Mouse (Mus musculus) monocyte, adult 2 months (primary cell): ENCODE measurements at regions not wholly inside any gene's neighbourhood (a gene's known extent, or its start where the extent isn't known, plus 50 kb on each side); places are given as distances from the start of the nearest gene placed in this dataset.
"Not testable (repeated sequence)": the region's sequence is repeated elsewhere in the genome, so short reads cannot be mapped to it uniquely, and the experiment has no call there.

Experiments
- DNase-seq, 2 experiments: peaks; one replicate each; pipeline ENCODE4 v3.0.0; 2022; ENCODE audit warnings: low spot score in 2 of 2, low read depth in 1 of 2

- DNase-seq: no peak
Observed at GRCm38 (mm10) chr10:117500457-117501108, 120.8 kb upstream of the Cpsf6 start.

DNA sequence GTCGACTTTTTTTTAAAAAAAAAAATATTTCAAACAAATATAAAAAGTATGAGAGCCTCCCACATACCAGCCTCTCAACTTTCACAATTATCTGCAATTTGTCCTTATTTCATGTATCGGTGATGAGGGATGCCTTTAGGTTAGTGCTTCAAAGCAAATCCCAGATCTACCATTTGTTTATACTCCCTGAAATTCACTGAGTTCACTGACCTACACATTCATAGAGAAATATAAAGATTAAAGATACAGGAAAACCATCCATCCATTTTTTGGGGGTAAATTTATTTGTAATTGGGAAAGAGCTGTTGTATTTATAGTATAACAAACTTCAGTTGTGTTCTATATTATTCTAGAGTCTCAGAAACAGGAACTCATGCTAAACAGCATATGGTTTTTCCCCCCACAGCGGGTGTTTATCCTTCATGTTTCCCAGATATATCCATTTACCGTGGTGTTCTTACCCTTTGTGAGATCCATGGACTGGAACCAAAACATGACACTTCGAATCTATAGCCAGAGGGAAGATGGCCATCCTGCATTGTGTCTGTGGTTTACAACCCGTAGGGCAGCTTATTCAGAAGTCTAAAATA is 120.1 kb upstream of the Cpsf6 start:
- no peak for DNase-seq

GRCm38 (mm10) chr10:117499177-117499863 is 119.5 kb upstream of the Cpsf6 start:
- DNase-seq: no peak

DNA sequence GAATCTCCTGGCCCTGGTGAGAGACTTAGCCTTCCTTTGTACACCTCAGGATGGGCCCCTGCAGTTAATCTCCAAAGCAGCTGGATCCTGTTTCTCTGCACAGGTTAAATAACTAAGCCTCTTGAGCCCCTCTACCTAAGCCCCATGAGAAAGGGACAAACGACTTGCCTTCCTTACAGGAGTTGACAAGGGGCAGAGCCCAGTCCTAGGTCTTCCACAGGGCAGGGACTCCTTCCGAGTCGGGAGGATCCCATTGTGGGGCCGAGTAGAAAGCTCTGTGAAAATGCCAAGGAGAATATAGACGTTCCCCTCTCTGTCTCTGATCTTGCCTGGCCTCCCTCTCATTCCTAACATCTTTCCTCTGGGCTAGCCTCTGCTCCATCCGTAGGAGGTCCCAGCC is 118.7 kb upstream of the Cpsf6 start:
- DNase-seq: no peak

DNA sequence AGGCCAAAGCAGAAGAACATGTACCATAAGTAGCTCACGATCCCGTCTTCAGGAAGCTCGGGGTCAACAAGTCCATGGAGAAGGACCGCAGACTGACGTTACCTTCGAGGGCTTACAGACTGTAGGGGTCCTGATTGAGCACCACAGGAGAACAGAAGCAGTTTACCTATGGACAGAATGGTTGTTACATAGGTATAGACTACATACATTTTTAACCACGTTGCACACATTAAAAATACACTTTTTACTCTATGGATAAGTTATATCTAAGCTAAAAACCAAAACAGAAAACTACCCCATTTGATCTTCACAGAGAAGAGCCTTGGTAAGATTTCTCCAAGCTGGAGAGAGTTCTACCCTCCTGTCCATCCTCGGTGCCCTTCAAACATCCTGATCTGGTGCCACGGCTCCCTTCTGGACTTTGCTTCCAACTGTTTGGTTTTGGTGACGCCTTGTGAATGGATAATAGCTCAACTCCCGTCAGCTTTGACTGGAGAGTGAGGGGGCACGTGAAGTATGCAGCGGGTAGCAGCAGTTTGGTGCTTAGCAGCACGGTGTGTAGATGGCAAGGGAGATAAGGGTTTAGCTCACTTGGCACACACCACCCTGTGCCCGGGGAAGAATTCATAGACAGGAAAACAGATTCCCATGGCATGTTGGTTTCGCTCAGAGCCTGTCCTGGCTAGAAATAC is 117.9 kb upstream of the Cpsf6 start:
- no peak for DNase-seq

- not testable (repeated sequence) for DNase-seq
Observed at GRCm38 (mm10) chr10:117497082-117497481, 117.3 kb upstream of the Cpsf6 start.

DNA sequence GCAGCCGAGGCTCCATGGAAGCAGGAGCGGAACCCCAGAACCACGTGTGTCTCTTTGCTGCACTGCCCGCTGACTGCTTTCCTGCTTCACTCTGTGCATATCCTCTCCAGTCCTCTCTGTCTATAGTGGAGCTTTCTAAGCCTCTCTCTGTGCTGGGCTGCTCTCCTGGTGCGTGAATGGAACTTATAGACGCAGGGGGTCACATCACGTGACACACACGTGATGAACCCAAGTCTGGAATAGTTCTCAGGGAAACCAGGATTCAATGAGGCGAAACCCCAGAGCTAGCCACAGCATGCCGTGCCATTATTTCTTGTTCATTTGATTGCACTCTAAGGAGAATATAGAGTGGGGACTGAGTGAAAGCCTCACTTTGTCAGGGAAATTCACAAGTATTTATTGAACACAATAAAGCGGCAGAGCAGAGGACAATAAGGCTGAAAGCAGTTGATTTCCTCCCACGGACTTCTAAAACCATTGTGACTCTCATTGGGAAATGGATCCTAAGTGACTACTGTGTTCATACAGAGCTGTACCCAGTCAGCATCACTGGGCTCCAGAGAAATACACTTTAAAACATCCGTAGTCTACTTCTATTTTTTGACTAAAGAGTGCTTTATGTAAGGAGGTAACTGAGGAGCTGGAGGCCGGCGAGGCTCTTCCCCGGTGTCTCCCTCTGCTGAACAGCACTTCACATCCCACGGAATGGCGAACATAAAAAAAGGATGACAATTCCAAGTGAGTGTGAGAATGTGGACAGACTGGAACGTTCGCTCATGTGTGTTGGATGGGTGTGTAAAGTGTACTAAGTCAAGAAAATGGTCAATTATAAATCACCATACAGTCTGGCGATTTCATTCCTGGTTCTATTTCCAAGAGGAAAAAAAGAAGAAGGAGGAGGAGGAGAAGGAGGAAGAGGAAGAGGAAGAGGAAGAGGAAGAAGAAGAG is 116.5 kb upstream of the Cpsf6 start:
- no peak for DNase-seq

DNA sequence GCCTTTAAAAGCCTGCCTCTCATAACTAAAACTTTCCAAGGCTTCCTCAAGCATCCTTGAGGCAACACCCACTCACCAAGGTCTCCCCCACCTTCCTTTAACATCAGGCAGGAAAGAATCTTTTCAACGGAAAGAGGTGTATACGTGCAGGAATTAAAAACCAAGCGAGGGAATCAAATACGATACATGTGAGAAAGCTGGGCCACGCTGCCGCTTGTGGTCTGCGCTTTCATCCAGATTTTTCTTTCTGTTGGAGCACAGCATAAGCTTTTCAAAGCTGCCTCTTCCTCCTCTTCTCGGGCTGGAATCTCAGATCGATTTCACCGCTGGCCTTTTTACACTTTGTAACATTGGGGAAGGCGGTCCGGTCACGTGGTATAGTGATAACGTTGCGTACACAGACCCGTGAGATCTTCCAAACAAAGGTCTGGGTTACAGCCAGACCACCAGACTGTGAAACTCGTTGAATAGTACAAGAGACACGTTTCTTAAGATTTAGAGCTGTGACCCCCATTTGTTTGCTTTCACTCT is 114.4 kb upstream of the Cpsf6 start:
- DNase-seq: no peak

DNA sequence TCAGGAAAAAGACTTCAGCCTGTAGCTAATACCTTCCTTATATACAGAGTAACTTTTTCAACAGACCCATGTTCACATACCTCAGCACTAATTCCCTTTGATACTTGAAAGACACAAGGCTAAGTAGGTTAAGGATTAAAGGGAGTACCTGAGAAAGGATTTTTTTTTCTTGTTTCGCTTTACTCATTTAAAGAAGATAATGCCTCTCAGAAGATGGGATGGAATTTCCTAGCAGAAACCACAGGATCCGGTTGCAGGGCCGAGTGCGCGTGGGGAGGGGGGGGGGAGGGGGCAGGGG is 114.0 kb upstream of the Cpsf6 start:
- no peak for DNase-seq

- no peak for DNase-seq
Observed at GRCm38 (mm10) chr10:117493091-117493823, 113.4 kb upstream of the Cpsf6 start.

GRCm38 (mm10) chr10:117492391-117492990 is 112.7 kb upstream of the Cpsf6 start:
- no peak for DNase-seq

- DNase-seq: no peak
Observed at GRCm38 (mm10) chr10:117491711-117492110, 111.9 kb upstream of the Cpsf6 start.

DNA sequence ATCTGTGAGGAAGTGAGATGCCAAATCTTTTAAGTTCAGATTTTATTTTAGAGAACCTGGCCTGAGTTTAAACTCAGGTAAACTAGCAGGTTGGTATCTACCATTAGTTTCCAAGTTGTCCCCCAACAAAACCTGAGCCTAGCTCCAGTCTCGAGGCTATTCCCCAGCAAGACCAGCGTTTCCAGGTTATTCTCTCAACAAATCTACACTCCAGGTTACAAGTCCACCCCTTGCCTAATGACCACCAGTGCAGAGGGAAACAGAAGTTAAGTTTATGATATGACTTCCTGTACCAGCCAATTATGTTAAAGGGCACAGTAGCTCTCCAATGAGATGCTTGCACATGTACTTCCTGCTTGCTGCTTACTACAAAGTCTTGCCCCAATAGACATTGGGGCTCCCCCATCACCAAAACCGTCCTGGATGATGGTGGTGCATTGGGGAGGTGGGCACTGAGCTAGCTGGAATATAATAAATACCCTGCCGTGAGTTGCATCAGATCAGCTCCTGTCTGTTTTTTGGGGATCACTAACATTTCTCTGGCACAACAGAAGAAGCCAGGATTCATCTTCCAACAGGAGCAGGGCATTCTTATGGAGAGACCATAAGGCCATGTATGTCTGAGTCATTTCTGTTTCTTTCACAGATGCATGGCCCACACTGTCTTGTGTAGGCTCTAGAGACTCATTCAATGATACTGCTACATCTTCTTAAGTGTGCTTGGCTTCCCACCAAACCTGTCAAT is 111.2 kb upstream of the Cpsf6 start:
- DNase-seq: no peak

DNA sequence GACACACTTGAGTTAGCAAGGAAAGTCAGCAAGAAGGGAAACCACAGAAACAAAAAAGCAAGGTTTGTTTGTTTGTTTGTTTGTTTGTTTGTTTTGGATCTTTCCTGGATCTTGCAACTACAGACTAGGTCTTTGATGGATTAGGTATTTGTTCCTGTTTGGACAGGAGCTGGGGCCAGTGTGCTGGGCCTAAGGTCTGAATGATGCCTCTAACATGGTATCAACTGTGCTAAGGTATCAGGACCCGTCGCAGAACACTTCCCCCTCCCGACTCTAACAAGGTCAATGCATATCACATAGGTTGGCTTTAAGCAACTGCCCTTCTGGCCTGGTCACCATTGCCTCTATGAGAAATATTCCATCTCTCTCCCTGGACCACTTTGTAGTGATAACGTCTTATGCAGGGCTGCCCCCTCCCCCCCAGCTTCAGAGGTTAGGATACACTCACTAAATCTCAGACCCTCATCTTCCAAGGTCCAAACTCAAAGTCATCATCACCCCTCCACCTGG is 103.3 kb upstream of the Cpsf6 start:
- DNase-seq: no peak

GRCm38 (mm10) chr10:117482361-117482760 is 102.5 kb upstream of the Cpsf6 start:
- DNase-seq: no peak

DNA sequence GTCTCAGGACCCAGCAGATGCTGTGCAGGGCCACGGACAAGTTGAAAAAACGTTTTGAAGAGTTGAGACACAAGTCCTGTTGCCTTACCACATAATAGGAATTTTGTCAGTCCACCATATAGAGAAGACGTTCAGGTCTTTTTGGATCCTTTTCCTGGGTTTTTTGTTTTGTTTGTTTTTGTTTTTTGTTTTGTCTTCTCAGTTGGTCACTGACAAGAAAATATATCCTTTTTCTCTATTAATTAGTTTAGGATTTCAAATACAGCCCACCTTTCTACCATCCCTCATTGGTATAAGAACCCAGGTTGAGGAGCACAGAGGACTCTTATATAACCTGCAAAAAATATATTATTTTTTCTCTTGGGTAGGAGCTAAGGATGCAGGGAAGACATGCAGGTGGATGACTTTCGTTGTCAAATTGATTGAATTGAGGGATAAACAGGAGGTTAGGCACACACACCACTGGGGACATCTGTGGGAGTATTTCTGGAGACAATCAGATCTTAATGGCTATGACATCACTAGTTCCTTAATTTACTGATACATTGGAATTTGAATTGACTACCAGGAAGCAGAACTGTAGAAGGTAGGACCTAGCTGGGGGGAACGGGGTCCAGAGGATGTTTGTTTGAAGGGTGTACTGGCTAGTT is 101.7 kb upstream of the Cpsf6 start:
- no peak for DNase-seq

GRCm38 (mm10) chr10:117480456-117480850 is 100.6 kb upstream of the Cpsf6 start:
- DNase-seq: no peak

DNA sequence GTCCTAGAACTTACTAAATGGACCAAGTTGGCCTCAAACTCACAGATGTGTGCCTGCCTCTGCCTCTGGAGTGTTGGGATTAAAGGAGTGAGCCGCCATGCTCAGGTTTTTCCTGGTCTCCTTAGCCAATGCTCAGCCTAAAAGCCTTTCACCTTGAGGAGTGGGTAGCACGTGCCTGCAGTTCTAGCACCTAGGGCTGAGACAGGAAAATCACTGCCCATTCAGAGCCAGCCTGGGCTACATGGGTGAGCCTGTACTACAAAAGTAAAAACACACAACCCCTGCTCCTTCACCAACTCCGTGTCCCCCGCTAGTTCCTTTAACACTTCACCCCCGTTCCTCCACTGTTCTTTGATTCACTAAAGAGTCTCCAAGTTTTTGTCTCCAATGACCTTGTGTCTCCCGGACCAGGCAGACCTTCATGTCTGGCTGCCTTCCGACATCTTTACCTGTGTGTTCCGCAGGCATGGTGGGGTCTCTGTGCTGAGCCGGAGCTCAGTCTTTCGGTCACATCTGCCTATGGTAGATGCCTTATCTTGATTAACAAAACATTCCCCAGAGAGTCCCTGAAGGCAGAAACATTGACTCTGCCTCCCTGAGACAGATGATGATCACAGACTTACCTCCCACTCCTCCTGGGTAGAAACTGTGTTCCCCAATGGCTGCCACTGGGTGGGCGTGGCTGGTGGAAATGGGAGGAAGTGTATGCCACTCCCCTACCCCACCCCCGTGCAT is 100.1 kb upstream of the Cpsf6 start:
- DNase-seq: no peak
